Mouse (Mus musculus): ENCODE results near the gene Vat1l.

Gene Vat1l

DNA sequence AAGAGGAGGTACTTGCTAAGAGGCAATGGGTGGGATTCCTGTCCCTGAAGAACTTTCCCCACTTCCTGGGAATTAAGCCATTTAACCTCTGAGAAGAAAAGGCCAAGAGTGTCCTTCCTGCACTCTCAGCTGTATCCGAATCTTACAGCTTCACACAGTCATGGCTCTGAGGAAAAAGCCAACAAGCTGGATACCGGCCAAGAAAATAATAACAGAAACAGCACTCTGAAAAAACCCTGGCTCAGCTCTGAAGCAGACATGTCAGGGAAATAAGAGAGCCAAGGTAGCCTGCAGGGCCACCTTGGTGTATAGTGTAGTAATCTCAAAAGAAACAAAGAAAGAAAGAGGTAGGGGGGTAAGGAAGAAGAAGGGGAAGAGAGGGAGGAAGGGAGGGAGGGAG, 6.4 kb upstream of the Vat1l start:
- Histone ChIP-seq H3K27me3 (ENCODE audit: insufficient read depth, low read length) (peaks cover 23% of the 10 kb centered on the region), H3K36me3 (ENCODE audit: insufficient read depth, low read length) (no peaks in the 10 kb centered on the region), H3K4me1 (replicated peaks; ENCODE audit: low read depth, low read length) (no peaks in the 10 kb centered on the region), H3K9me3 (ENCODE audit: low read length) (0 out of 2 replicates have a peak, but pooled peaks cover 6% of the 10 kb centered on the region), H3K4me3 (replicated peaks; ENCODE audit: low read length) (no peak overlapping the region)
- TF ChIP-seq CTCF (conservative IDR thresholded peaks at IDR 0.05; ENCODE audit: low read length), result no peak
- no peak for TF ChIP-seq POU5F1 (IDR thresholded peaks at IDR 0.05; ENCODE audit: borderline replicate concordance, low read length)
- TF ChIP-seq NANOG (IDR thresholded peaks at IDR 0.05; ENCODE audit: borderline replicate concordance, low read length), result no peak

DNA sequence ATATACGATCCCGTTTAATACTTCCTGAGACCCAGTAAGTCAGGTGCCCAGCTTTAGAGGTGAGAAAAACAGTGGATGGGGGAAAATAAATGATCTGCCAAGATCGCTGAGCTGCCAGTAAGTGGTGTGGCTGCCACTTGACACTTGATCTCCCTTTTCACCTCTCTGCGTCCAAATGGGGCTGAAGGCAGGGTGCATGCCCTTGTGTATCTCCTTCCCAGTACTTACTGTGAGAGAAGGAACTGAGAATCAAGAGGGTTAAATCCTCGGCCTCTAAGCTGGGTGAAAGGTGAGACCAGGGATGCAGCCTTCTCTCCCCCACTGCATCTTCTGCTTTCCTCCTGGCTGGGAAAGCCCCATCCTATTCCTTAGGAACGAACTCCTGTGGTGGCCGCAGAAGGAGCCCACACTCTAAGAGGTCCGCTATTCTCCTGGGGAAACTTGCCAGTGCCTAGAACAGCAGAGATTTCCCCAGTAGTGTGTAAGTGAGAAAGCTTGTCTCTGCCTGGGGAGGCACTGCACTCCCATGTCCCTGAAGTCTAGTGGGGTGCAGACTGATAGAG, 1.1 kb downstream of the Vat1l start:
- Histone ChIP-seq H3K4me1 (replicated peaks; ENCODE audit: low read depth, low read length) (peaks cover 16% of the 10 kb centered on the region), H3K27me3 (ENCODE audit: insufficient read depth, low read length) (peaks cover 53% of the 10 kb centered on the region), H3K9me3 (ENCODE audit: low read length) (0 out of 2 replicates have a peak, but pooled peaks cover 3% of the 10 kb centered on the region), H3K4me3 (replicated peaks; ENCODE audit: low read length) (no peak overlapping the region), H3K36me3 (ENCODE audit: insufficient read depth, low read length) (no peaks in the 10 kb centered on the region)
- TF ChIP-seq CTCF (conservative IDR thresholded peaks at IDR 0.05; ENCODE audit: low read length) (no peak), POU5F1 (IDR thresholded peaks at IDR 0.05; ENCODE audit: borderline replicate concordance, low read length) (no peak), NANOG (IDR thresholded peaks at IDR 0.05; ENCODE audit: borderline replicate concordance, low read length) (no peak)

DNA sequence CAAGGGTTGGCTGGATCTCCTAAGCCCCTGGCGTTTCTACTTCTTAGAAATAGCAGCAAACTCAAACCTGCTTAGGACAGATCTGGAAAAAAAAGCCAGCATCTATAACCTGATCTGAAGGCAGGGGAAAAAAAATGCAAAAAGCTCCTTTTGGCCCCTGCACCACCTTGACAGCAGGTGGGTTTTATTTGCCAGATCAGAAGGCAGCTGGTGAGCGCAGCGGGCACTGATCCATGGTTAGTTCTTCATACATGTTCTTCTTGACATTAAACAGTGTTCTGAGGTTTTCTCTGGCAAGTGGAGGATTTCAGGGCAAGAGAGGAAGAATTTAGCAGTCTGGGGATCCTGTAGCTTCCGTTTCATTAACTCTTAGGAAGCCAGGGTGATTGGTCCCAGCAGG, 1.6 kb downstream of the Vat1l start:
- no peaks in the 10 kb centered on the region for H3K36me3 ChIP-seq (ENCODE audit: insufficient read depth, low read length)
- no peak overlapping the region for H3K4me3 ChIP-seq (replicated peaks; ENCODE audit: low read length)
- TF ChIP-seq NANOG (IDR thresholded peaks at IDR 0.05; ENCODE audit: borderline replicate concordance, low read length) (no peak), POU5F1 (IDR thresholded peaks at IDR 0.05; ENCODE audit: borderline replicate concordance, low read length) (no peak), CTCF (conservative IDR thresholded peaks at IDR 0.05; ENCODE audit: low read length) (no peak)
- H3K4me1 ChIP-seq (replicated peaks; ENCODE audit: low read depth, low read length), result peaks cover 16% of the 10 kb centered on the region
- H3K27me3 ChIP-seq (ENCODE audit: insufficient read depth, low read length), result peaks cover 51% of the 10 kb centered on the region
- H3K9me3 ChIP-seq (ENCODE audit: low read length), result 0 out of 2 replicates have a peak, but pooled peaks cover 3% of the 10 kb centered on the region

DNA sequence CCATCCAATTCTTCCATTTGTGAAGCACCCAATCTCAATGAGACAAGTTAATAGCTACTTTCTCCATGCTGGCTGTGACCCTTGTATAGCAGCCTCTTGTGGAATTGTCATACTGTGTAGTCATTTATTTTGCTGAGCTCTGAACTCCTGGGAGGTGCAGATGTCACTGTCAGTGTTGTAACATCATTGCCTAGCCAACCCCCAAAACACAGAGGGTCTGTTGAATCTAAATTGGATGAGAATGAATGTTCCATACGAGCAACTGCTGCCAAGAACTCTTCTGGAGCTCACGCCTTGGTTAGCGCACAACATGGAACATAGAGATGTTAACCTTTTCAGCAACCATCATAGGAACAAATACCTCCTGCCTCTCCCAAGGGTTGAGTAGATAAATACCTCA, 15.4 kb downstream of the Vat1l start:
- H3K27me3 ChIP-seq (ENCODE audit: insufficient read depth, low read length), result no peaks in the 10 kb centered on the region; the same call in 1 of the 2 replicates
- H3K4me1 ChIP-seq (replicated peaks; ENCODE audit: low read depth, low read length), result no peaks in the 10 kb centered on the region
- H3K36me3 ChIP-seq (ENCODE audit: insufficient read depth, low read length), result no peaks in the 10 kb centered on the region
- no peaks in the 10 kb centered on the region for H3K9me3 ChIP-seq (ENCODE audit: low read length)
- TF ChIP-seq CTCF (conservative IDR thresholded peaks at IDR 0.05; ENCODE audit: low read length) (no peak), POU5F1 (IDR thresholded peaks at IDR 0.05; ENCODE audit: borderline replicate concordance, low read length) (no peak)
- no peak overlapping the region for H3K4me3 ChIP-seq (replicated peaks; ENCODE audit: low read length)

DNA sequence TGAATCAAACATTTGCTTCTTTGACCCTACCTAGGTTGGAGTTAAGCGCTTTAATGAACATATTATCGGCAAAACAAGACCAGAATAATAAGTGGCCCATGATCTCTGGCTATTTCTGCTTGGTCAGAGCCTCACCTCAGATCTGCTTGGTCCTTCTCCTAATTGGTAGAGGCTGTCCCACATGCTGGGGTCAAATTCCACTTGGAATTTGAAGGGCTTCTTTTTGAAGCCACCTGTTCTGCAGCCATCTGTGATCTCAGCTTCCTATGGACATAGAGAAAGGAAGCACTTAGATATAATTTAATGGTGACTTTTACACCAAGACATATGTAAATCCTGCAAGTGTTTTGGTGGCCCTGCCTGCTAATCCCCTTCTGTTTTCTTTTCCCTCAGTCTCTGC, 16.6 kb downstream of the Vat1l start:
- H3K4me3 ChIP-seq (replicated peaks; ENCODE audit: low read length), result no peak overlapping the region
- H3K36me3 ChIP-seq (ENCODE audit: insufficient read depth, low read length), result no peaks in the 10 kb centered on the region
- no peaks in the 10 kb centered on the region; the same call in 1 of the 2 replicates for H3K27me3 ChIP-seq (ENCODE audit: insufficient read depth, low read length)
- H3K9me3 ChIP-seq (ENCODE audit: low read length), result no peaks in the 10 kb centered on the region
- TF ChIP-seq NANOG (IDR thresholded peaks at IDR 0.05; ENCODE audit: borderline replicate concordance, low read length), result no peak
- no peak for TF ChIP-seq POU5F1 (IDR thresholded peaks at IDR 0.05; ENCODE audit: borderline replicate concordance, low read length)
- no peak for TF ChIP-seq CTCF (conservative IDR thresholded peaks at IDR 0.05; ENCODE audit: low read length)
- H3K4me1 ChIP-seq (replicated peaks; ENCODE audit: low read depth, low read length), result no peaks in the 10 kb centered on the region

DNA sequence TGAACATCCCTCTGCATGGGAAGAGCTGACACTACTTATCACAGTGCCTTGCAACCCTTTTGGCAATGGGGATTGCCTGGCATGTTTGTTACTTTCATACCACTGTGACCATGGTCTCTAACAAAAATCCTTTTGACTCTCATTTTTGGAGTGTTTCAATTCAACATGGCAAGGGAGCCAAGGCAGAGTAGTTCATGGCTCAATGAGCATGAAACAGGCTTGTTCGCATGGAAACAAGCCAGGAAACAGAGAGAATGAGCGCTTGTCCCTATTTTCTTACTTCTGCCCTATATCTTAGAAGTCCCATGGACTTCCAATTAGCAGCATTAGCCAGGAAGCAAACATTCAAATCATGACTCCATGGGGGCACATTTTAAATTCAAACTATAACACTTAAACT, 18.6 kb downstream of the Vat1l start:
- Histone ChIP-seq H3K36me3 (ENCODE audit: insufficient read depth, low read length) (no peaks in the 10 kb centered on the region), H3K4me3 (replicated peaks; ENCODE audit: low read length) (no peak overlapping the region), H3K27me3 (ENCODE audit: insufficient read depth, low read length) (no peaks in the 10 kb centered on the region; the same call in 1 of the 2 replicates), H3K4me1 (replicated peaks; ENCODE audit: low read depth, low read length) (no peaks in the 10 kb centered on the region), H3K9me3 (ENCODE audit: low read length) (no peaks in the 10 kb centered on the region)
- TF ChIP-seq CTCF (conservative IDR thresholded peaks at IDR 0.05; ENCODE audit: low read length) (no peak), POU5F1 (IDR thresholded peaks at IDR 0.05; ENCODE audit: borderline replicate concordance, low read length) (no peak), NANOG (IDR thresholded peaks at IDR 0.05; ENCODE audit: borderline replicate concordance, low read length) (no peak)

DNA sequence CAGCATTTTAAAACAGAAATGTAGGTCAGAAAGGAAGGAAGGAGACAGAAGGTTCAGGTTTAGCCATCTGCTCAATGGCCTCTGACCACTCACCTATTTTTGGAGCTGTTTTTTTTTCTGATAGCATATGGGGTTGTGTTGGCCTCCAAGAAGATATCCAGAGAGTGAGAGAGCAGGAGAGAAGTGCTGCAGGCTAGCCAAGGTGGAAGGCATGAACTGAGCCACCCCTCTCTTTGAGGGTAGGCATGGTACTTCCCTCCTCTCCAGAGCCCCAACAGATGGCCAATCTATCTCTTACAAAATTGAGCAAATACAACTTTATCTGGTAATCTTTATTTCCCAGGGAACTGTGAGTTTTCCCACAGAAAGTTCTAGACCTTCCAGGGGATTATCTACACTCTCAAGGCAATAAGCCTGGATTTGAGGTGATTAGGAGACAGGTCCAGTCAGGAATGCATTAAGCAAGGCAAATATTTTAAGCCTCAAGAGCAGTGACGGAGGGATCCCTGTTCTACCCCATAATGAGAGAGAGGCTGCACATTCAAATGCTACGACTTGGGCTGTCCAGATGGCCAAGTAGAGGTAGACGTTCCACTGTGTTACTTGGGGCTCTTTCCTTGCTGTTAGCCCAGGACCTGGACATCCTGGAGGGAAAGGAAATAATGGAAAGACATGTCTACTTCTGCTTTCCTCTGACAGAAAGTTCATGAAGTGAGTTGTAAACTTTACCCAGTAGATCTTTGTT, 46.1 kb downstream of the Vat1l start:
- Histone ChIP-seq H3K4me1 (replicated peaks; ENCODE audit: low read depth, low read length) (no peaks in the 10 kb centered on the region), H3K4me3 (replicated peaks; ENCODE audit: low read length) (no peak overlapping the region), H3K27me3 (ENCODE audit: insufficient read depth, low read length) (no peaks in the 10 kb centered on the region), H3K36me3 (ENCODE audit: insufficient read depth, low read length) (no peaks in the 10 kb centered on the region), H3K9me3 (ENCODE audit: low read length) (peaks cover 3% of the 10 kb centered on the region; the same call in 1 of the 2 replicates)
- TF ChIP-seq POU5F1 (IDR thresholded peaks at IDR 0.05; ENCODE audit: borderline replicate concordance, low read length) (no peak), NANOG (IDR thresholded peaks at IDR 0.05; ENCODE audit: borderline replicate concordance, low read length) (no peak), CTCF (conservative IDR thresholded peaks at IDR 0.05; ENCODE audit: low read length) (no peak)

DNA sequence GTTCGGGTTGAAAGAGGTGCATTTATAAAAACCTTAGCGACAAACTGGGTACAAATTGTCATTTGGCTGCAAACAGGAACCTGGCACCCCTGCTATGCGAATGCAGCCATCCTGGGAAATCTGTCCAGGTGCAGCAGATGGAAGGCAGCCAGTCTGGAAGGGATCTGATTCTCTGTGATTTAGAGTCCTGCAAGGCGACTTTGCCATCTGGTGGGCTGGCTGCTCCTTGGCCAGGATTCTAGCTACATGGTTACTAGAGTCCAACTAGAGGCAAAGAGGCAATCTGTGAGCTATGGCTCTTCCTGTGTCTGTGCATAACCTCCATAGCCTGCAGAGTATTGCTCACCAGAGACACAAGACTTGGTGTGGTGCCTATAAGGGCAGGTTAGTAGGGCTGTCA, 53.3 kb downstream of the Vat1l start:
- H3K36me3 ChIP-seq (ENCODE audit: insufficient read depth, low read length), result no peaks in the 10 kb centered on the region
- TF ChIP-seq CTCF (conservative IDR thresholded peaks at IDR 0.05; ENCODE audit: low read length) (no peak), POU5F1 (IDR thresholded peaks at IDR 0.05; ENCODE audit: borderline replicate concordance, low read length) (no peak), NANOG (IDR thresholded peaks at IDR 0.05; ENCODE audit: borderline replicate concordance, low read length) (no peak)
- H3K4me3 ChIP-seq (replicated peaks; ENCODE audit: low read length), result no peak overlapping the region
- H3K27me3 ChIP-seq (ENCODE audit: insufficient read depth, low read length), result no peaks in the 10 kb centered on the region
- no peaks in the 10 kb centered on the region for H3K9me3 ChIP-seq (ENCODE audit: low read length)
- H3K4me1 ChIP-seq (replicated peaks; ENCODE audit: low read depth, low read length), result no peaks in the 10 kb centered on the region
